Mouse (Mus musculus): ENCODE results near the gene Klrg2.
"Not testable (repeated sequence)": the region's sequence is repeated elsewhere in the genome, so short reads cannot be mapped to it uniquely, and the experiment has no call there.

Gene Klrg2

DNA sequence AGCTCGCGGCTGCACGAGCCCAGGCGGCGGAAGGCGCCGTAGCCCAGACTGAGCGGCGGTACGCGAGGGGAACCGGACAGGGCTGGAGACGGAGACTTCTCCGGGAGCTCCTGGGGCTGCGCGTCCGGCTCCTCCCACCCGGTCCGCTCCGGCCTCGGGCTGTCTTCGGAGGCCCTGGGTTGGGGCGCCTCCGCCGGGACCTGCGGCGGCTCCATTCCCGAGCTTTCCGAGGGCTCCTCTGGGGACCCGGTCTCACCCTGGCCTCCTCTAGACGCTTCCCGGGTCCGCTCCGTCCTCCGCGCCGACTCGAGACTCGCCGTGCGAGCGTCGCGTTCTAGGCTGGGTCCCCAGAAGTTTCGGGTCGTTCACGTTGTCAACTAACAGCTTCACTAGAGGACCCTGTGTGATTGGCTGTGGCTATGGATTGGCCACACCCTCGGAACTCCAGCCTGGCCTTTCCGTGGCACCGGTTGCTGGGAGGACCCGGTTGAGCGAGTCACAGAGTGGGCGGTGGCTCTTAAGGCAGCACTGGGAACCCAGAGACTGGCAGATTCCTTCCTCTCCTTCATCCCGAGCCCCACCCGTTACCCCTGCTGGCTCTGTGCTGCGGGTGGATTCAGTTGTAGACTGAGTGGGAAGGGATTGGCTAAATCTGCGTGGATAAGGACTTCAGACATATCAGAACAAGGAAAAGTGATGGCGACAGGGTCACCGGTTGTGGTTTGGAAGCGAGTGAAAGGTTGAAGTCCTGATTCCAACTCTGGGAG, at the start of gene Klrg2:
Klrg2 (minus strand) TSS at position 391 of the 767 bp plus-strand sequence.
- DNase-seq = peak in 1 of 2 experiments; percentile 55

DNA sequence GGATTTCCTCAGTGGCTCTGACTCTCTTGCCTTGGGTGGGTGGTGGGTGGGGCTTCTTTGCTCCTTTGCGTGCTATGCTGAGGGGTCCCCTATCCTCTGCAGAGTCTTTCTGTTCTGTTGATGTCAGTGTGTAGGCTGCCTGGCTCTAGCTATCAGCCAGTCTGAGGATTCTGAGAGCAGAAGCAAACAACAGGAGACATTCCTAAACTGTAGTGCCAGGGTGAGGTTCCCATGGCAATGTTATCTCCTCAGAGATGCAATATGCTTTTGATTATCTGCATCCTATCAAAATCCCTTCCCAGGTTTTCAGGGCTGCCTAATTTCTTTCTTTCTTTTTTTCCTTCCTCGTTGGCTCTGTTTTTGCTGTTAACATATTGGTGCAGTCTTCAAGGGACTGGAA, 45.5 kb upstream of the Klrg2 start:
- no peak for DNase-seq

GRCm38 (mm10) chr6:38677629-38678028, 40.6 kb upstream of the Klrg2 start:
- no peak for DNase-seq

- no peak for DNase-seq
These were observed 39.7 kb upstream of the Klrg2 start for GRCm38 (mm10) chr6:38676723-38677122.

GRCm38 (mm10) chr6:38676217-38676616, 39.2 kb upstream of the Klrg2 start:
- DNase-seq = no peak

DNA sequence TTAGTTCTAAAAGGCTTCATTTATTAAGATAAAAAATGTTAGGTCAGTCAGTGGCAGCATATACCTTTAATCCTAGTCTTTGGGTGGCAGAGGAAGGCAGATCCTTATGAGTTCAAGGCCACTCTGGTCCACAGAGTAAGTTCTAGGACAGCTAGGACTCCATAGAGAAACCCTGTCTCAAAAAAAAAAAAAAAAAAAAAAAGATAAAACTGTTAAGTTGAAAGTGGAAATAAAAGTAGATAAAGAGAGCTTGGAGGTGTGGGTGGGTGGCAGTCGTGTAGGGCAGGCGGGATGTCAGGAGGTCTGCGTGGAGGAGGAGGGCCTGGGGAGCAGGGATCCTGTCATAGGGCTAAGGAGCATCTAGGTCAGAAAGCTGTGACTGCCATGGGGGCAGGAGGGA, 35.0 kb upstream of the Klrg2 start:
- DNase-seq = no peak

GRCm38 (mm10) chr6:38671270-38671669, 34.2 kb upstream of the Klrg2 start:
- DNase-seq = peak in 1 of 2 experiments; percentile 18

GRCm38 (mm10) chr6:38670488-38670887, 33.4 kb upstream of the Klrg2 start:
- DNase-seq = not testable (repeated sequence)

- no peak for DNase-seq
These were observed 32.5 kb upstream of the Klrg2 start for GRCm38 (mm10) chr6:38669580-38669979.

DNA sequence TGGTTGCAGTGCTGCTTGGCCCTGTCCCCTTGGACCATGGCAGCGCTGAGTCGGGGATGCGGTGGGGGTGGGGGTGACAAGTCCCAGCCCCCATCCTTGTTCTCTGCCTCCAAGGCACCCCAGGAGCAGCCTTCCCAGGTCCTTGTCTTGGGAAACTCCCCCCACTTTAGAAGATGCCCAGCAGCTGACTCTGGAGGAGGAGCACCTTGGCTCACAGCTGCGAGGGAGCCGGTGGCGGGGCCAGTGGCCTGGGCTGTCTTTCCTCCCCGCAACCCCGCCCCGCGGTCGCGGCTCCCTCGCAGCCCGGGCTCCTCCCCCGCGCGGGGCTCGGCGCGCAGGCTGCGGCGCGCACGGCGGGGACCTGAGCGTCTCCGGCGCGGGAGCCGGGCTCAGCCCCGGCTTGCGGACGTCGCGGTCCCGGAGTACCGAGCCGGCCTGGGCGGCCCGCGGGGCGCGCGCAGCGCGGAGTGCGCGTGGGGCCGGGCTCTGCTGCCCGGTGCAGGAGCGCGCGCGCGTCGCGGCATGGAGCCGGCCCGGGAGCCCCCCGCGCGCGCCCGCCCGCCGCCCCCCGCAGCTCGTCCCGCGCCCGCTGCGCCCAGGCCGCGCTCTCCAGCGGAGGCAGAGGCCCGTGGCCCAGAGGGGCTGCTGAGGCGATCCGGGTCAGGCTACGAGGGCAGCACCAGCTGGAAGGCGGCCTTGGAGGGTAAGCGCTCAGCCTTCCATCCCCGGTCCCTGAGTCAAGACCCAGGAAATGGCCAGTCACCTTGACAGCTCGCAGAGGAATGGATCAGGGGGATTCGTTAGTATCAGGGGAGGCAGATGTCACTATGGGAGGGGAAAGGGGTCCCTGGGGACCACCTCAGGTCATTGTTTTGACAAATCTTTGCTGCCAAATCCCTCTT, 25.9 kb upstream of the Klrg2 start, which contains the start of gene Clec2l:
Clec2l (plus strand) TSS at position 356 of the 902 bp plus-strand sequence.
- DNase-seq = peak; percentile 81 to 87

DNA sequence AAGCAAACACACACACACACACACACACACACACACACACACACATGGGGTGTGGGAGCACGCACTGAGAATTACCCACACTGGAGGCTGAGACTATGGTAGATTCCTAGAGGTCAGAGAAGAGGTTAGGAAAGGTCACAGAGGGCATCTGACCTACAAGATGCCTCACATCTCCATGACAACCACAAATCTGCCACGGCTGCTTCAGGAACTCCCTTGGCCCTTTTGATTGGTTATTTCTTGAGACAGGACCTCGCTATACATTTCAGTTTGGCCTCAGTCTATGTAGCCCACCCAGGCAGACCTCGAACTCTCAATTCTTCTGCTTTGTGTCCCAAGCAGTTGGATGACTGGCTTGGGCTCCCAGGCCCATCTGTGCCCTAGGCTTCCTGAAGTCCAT, 24.6 kb upstream of the Klrg2 start:
- DNase-seq = no peak

DNA sequence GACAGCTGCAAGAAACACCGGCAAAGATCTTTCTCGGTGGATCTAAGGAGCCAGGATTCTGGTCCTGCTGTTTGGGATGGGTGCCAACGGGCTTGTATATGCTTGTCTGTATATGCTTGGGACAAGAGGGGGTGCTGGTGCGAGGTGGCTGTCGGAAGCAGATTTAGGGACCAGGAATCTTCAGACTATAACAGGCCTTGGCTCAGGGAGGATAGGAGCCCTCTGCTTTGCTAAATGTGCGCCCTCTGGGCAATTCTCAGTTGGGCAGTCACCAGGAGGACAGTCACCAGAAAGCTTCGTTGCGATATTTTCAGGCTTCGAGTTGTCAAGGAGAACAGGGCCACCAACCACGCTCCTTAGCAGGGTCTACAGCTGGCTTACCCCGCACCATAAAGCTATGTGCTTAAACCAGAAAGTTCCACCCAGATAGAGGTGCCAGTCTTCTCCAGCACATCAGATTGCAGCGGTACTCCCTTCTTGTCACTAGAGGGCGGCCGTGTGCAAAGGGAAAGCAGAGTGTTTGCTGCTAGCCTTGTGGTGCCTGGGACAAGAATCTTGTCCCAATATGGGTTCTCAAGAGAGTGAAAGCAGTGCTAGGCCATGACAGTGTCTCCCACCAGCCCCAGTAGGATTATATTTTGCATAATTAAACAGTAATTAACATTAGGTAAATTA, 13.4 kb upstream of the Klrg2 start:
- peak; percentile 73 to 84 for DNase-seq

DNA sequence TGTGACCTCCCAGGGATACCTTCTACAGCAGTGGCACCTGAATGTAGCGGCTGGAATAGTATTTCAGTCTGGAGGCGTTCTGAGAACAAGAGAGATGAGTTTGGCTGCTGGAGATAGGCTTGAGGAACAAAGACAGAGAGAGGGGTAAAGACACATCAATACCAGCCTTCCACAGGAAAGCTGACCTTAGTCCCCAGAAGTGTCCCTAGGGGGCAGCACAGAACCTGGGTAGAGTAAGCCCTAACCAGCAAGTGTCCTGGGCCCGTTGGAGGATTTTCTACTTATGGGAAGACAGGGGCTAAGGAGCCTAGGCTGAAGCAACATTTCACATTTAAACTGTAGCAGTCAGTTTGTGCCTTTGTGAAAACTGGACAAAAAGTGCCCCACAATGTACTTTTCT, 12.5 kb upstream of the Klrg2 start:
- peak in 1 of 2 experiments; percentile 37 for DNase-seq

- no peak for DNase-seq
These were observed 6.0 kb upstream of the Klrg2 start for GRCm38 (mm10) chr6:38643039-38643438.

GRCm38 (mm10) chr6:38642593-38642992, 5.6 kb upstream of the Klrg2 start:
- DNase-seq = no peak

GRCm38 (mm10) chr6:38641645-38642044, 4.6 kb upstream of the Klrg2 start:
- DNase-seq = no peak

GRCm38 (mm10) chr6:38641228-38641627, 4.2 kb upstream of the Klrg2 start:
- no peak for DNase-seq

DNA sequence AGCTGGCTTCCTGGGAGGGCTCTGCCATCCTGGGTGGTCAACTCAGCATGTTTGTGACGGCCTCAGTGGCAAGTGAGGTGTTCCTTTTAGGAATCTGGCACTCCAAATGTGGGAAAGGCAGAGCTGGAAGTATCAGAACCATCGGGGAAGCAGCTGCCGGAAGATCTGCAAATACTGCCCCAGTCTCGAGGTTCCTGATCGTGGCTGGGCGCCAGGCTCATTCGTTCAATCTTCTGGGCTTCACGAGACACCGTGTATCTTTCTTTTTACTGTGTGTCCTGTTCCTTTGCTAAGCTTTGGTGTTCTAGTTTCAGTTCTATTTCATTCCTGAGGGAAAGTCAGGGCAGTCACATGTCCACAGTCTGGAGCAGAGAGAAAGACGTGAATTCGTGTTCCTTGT, 3.4 kb upstream of the Klrg2 start:
- DNase-seq = peak in 1 of 2 experiments; percentile 20

- peak; percentile 48 to 59 for DNase-seq
These were observed 846 bp downstream of the Klrg2 start for GRCm38 (mm10) chr6:38635941-38636851.

DNA sequence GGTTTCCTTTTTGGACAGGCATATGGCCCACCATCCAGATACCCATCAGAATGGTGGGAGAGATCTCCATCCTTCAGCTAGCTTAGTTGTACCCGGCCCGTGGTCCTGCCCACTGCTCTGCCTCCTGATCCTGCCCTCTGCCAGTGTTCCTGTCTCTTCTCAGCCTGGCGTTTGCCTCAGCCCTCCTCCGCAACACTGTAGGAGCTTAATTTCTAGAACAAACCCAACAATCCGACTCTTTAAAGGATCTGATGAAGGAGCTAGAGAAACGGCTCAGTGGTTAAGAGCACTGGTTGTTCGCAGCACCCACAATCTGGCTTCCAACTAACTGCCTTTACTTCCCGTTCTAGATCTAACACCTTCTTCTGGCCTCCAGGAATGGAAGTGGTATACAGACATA, 2.6 kb downstream of the Klrg2 start:
- DNase-seq = no peak

GRCm38 (mm10) chr6:38632826-38633225, 4.2 kb downstream of the Klrg2 start:
- DNase-seq = peak in 1 of 2 experiments; percentile 1

GRCm38 (mm10) chr6:38629556-38629955, 7.5 kb downstream of the Klrg2 start:
- DNase-seq = no peak
